Mouse (Mus musculus) Muller cell, postnatal 12 days (primary cell): ENCODE data around the gene Fabp2.
"Not testable (repeated sequence)": the region's sequence is repeated elsewhere in the genome, so short reads cannot be mapped to it uniquely, and the experiment has no call there.

Source experiments
- DNase-seq: peaks from one replicate; pipeline ENCODE4 v3.0.0-alpha.2; 2015; ENCODE audit errors: inconsistent ontology term

Fabp2 gene

GRCm38 (mm10) chr3:122919260-122919659, 24.4 kb downstream of the Fabp2 start, which contains the start of gene Gm10959:
Gene Gm10959, minus strand, starts transcription at chr3:122919360.
- DNase-seq, result no peak

- no peak for DNase-seq
Measured at GRCm38 (mm10) chr3:122920572-122921435, 25.9 kb downstream of the Fabp2 start.

GRCm38 (mm10) chr3:122921676-122922527, 27.0 kb downstream of the Fabp2 start:
- peak; percentile 61 for DNase-seq

GRCm38 (mm10) chr3:122923147-122923546, 28.3 kb downstream of the Fabp2 start:
- DNase-seq, result no peak

- DNase-seq, result peak; percentile 97
Measured at GRCm38 (mm10) chr3:122924009-122924914, 29.4 kb downstream of the Fabp2 start, which contains the start of gene 1810037I17Rik. Gene 1810037I17Rik, plus strand, starts transcription at chr3:122924203.

- DNase-seq, result no peak
Measured at GRCm38 (mm10) chr3:122929723-122930122, 34.9 kb downstream of the Fabp2 start.

GRCm38 (mm10) chr3:122932466-122932865, 37.6 kb downstream of the Fabp2 start:
- no peak for DNase-seq

- not testable (repeated sequence) for DNase-seq
Measured at GRCm38 (mm10) chr3:122937176-122937575, 42.3 kb downstream of the Fabp2 start.

- peak; percentile 52 for DNase-seq
Measured at GRCm38 (mm10) chr3:122939215-122939614, 44.3 kb downstream of the Fabp2 start.

- DNase-seq, result peak; percentile 27
Measured at GRCm38 (mm10) chr3:122943387-122943890, 48.6 kb downstream of the Fabp2 start.
